ENCODE assay signal across 17 mouse cellular contexts in genomic region chr9:46476516-46476915, GRCm38 (mm10).
"Had no signal": no experiment of that assay in that cellular context is flagged by ENCODE, and none has a peak within 500 bp of the region (broad histone marks: within the 10 kb centered on the region; RNA-seq: fewer than 3 reads in every experiment).

No protein-coding gene starts in this region.

- H3K27ac ChIP-seq: midbrain, embryonic 12.5 days; midbrain, embryonic 15.5 days; neural tube, embryonic 13.5 days; neural tube, embryonic 15.5 days had no signal

- ATAC-seq: midbrain, embryonic 15.5 days had no signal

- H3K36me3 ChIP-seq: midbrain, embryonic 12.5 days; midbrain, embryonic 15.5 days; neural tube, embryonic 13.5 days; neural tube, embryonic 15.5 days had no signal

- DNase-seq: lung, adult 18-20 months; lung, embryonic 14.5 days; lung, postnatal 10 days; lung, postnatal 4 days; retina, postnatal 1 day; right cerebral cortex, adult 18-20 months; right cerebral cortex, postnatal 25 days; right cerebral cortex, postnatal 4 days; spleen, adult 18-20 months; thymus, adult 18-20 months; thymus, postnatal 14 days; thymus, postnatal 36 days had no signal

- H3K9ac ChIP-seq: lung, embryonic 14.5 days; midbrain, embryonic 12.5 days; midbrain, embryonic 15.5 days; neural tube, embryonic 13.5 days; neural tube, embryonic 15.5 days had no signal

- H3K9me3 ChIP-seq: midbrain, embryonic 12.5 days; midbrain, embryonic 15.5 days; neural tube, embryonic 13.5 days; neural tube, embryonic 15.5 days had no signal

- H3K4me2 ChIP-seq: lung, embryonic 14.5 days; midbrain, embryonic 12.5 days; midbrain, embryonic 15.5 days; neural tube, embryonic 13.5 days; neural tube, embryonic 15.5 days had no signal

- H3K27me3 ChIP-seq: midbrain, embryonic 15.5 days; neural tube, embryonic 13.5 days had no signal

- H3K4me3 ChIP-seq: midbrain, embryonic 12.5 days; midbrain, embryonic 15.5 days; myocyte; neural tube, embryonic 13.5 days; neural tube, embryonic 15.5 days had no signal
